Mouse (Mus musculus) spleen, adult 2 months (tissue): ENCODE results near the gene Cog1.

Experiments used
- CTCF ChIP-seq: fragments of 200-500 bp; IDR thresholded peaks from 2 replicates; pipeline ENCODE4 v1.5.1; 2011; ENCODE audit warnings: mild to moderate bottlenecking, inconsistent platforms; ENCODE audit not compliant: insufficient read depth, insufficient read length, insufficient replicate concordance; ENCODE audit errors: extremely low read depth
- POLR2A ChIP-seq: fragments of 200-500 bp; IDR thresholded peaks from 2 replicates; pipeline ENCODE4 v1.6.1; 2011; ENCODE audit warnings: low read depth, low read length, inconsistent platforms

DNA sequence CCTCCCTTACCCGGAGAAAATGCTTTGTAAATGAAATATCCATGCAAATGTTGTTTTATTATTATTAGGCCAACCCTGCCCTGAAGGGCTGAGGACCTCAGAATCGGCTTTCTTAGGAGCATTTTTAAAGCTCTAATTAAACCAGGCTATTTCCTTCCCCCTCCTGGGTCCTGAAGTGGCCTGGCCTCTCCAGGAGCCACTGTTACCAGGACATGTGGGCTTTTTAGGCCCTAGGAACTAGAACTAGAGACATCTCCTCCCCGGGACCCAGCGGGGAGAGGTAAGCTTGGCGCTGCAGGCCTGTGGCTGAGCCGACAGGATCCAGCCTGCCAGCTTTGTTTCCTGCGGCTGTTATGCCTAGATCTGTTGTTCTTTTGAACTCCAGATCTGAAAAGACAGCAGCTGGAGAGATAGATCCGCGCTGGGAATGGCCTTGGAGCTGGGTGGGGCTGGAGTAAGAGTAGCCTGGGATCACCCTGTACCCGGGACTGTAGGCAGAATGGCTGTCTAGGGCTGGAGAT lies 61.3 kb downstream of the Cog1 start:
- TF ChIP-seq POLR2A: no peak
- TF ChIP-seq CTCF: no peak
